Mouse (Mus musculus): ENCODE measurements around the gene Lbhd1. TPM values are rescaled to one million over a fixed set of nuclear protein-coding genes. Genes with fewer than 3 reads are reported as not detected.

The Lbhd1 gene
- total RNA-seq, 1 experiment from 2014 or later = 5.8 TPM

DNA sequence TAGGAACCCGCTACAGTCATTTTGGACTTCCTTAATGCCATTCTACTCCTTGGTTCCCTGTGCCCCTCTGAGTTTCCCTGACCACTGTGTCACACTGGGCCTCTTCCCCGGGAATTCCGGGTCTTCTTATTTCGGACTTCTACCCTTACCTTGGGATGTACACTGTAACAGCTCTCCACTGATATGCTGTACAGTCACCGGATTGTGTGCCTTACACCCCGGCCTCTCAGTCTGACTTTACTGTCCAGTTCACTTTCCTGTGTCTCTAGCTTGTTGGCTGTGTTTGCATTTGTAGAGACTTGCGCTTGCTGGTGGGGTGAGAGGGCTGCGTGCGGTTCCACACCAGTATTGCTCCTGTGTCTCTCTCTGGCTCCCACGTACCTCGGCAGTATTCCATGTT, 46.6 kb downstream of the Lbhd1 start:
- ATAC-seq (replicated peaks in 1 of 2; ENCODE audit: insufficient read depth in 1 of 2, low FRiP score in 2 of 2, low TSS enrichment in 1 of 2, low read depth in 1 of 2, poor library complexity in 2 of 2, severe bottlenecking in 2 of 2) = no peak

- ATAC-seq (replicated peaks in 1 of 2; ENCODE audit: insufficient read depth in 1 of 2, low FRiP score in 2 of 2, low TSS enrichment in 1 of 2, low read depth in 1 of 2, poor library complexity in 2 of 2, severe bottlenecking in 2 of 2) = no peak
Measured at GRCm38 (mm10) chr19:8930771-8931170, 47.2 kb downstream of the Lbhd1 start.

DNA sequence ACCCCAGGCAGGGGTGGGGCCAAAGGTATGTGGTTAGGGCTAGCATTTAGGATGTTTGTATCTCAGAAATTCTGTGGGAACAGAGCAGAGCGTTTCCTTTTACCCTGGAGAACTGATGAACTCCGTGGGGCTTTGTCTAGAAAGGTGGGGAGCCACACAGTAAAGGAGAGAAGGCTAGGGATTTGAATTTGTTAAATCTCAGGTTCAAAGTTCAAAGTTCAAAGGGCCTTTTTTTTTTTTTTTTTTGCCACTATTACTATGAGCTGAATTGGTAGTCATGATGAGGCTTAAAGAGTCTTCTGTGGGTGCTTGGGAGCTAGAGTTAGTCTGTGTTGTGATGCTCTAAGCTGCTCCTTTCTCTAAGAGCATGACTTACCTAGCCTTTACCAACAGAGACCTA, 53.2 kb downstream of the Lbhd1 start:
- no peak for ATAC-seq (replicated peaks in 1 of 2; ENCODE audit: insufficient read depth in 1 of 2, low FRiP score in 2 of 2, low TSS enrichment in 1 of 2, low read depth in 1 of 2, poor library complexity in 2 of 2, severe bottlenecking in 2 of 2)

DNA sequence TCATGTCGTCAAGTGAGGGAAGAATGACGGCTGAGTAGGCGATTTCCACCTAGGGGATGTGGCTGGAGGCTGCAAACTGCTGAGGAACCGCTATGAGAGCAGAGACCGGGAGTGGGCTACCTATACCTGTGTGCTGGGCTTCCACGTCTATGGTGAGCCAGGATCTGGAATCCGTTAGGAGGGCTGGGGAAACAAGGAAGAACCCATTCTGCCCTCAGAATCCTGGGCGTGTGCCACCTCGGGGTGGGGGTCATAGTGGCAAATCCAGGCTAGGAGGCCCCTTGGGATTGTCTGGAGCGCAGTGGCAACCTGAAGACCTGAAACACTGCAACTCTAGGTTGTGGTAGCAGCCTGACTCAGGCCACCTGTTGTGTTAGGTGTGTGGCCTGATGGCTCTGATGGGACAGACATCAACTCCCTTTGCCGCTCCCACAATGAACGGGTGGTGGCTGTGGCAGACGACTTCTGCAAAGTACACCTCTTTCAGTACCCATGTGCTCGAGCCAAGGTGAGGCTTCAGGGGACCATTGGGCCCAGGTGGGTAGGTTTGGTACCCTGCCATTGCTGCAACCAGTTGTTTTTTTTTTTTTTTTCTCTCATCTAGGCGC, 57.1 kb downstream of the Lbhd1 start:
- ATAC-seq (replicated peaks in 1 of 2; ENCODE audit: insufficient read depth in 1 of 2, low FRiP score in 2 of 2, low TSS enrichment in 1 of 2, low read depth in 1 of 2, poor library complexity in 2 of 2, severe bottlenecking in 2 of 2) = no peak

DNA sequence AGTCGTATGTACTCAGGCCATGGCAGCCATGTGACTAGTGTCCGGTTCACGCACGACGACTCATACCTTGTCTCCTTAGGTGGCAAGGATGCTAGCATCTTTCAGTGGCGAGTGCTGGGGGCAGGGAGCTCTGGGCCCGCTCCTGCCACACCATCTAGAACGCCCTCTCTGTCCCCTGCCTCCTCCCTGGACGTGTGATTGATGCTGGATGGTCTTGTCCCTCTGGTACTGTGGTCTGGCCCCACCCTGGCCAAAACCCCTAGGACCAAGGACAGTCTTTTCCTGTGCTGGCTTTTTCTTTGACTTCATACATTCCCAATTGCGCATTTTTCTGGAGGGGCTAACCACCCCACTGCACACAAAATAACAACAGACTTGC, 57.6 kb downstream of the Lbhd1 start:
- no peak for ATAC-seq (replicated peaks in 1 of 2; ENCODE audit: insufficient read depth in 1 of 2, low FRiP score in 2 of 2, low TSS enrichment in 1 of 2, low read depth in 1 of 2, poor library complexity in 2 of 2, severe bottlenecking in 2 of 2)

DNA sequence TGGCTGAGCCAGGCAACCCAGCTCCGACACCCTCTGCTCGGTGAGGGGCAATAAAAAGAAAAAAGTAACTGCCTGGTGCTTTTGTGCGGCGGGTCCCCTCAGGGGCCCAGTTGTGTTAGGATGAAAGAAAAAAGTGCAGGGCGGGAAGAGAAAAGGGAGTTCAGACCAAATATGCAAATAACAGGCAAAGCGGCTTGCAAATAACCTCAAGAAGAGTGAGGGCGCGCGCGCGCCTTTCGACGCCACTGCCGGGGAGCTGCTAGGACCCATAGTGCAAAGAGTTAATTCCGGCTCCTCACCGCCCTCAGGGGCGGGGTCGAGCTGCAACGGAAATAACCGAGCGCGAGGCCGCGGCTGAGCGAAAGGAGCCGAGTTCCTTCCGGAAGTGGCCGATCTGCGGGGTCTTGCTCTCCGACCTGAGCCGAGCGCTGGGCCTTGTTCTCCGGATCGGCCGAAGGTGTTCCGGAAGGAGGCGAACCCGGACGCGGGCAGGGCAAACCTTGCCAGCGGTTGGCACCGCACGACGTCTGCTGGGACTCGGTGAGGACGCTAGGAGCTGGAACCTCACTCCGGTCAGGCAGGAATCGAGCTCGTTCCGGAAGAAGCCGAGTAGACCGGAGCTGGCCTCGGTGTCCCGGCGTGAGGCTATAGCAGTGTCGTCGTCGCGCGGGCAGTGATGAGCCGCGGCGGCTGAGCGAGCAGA, 58.1 kb downstream of the Lbhd1 start, which contains the start of gene Mta2:
TSS of gene Mta2 (plus strand) at position 361 of the 703 bp plus-strand sequence.
- ATAC-seq (replicated peaks in 1 of 2; ENCODE audit: insufficient read depth in 1 of 2, low FRiP score in 2 of 2, low TSS enrichment in 1 of 2, low read depth in 1 of 2, poor library complexity in 2 of 2, severe bottlenecking in 2 of 2) = peak; percentile 84 to 87

Other genes starting within 250 kb of the Lbhd1 start
- not detected in 2 replicates for gene Chrm1, start 219.9 kb upstream of the Lbhd1 start, total RNA-seq (2017)
- gene Slc3a2, start 160.4 kb upstream of the Lbhd1 start, total RNA-seq (2017) = 88.1 and 113 TPM in 2 replicates
- gene Wdr74, start 147.9 kb upstream of the Lbhd1 start, total RNA-seq (2017) = 58.5 and 90.9 TPM in 2 replicates
- gene 1700092M07Rik, start 143.0 kb upstream of the Lbhd1 start, total RNA-seq (2017) = not detected in 2 replicates
- gene Stx5a, start 142.3 kb upstream of the Lbhd1 start, total RNA-seq (2017) = 90.9 and 120 TPM in 2 replicates
- 87.8 and 104 TPM in 2 replicates for gene Nxf1, start 126.7 kb upstream of the Lbhd1 start, total RNA-seq (2017)
- 22.0 and 51.0 TPM in 2 replicates for gene Tmem223, start 112.7 kb upstream of the Lbhd1 start, total RNA-seq (2017)
- 35.0 and 65.5 TPM in 2 replicates for gene Tmem179b, start 109.3 kb upstream of the Lbhd1 start, total RNA-seq (2017)
- 12.3 and 15.6 TPM in 2 replicates for gene Taf6l, start 97.3 kb upstream of the Lbhd1 start, total RNA-seq (2017)
- 58.9 and 69.7 TPM in 2 replicates for gene Polr2g, start 85.2 kb upstream of the Lbhd1 start, total RNA-seq (2017)
- gene Zbtb3, start 81.2 kb upstream of the Lbhd1 start, total RNA-seq (2017) = 1.1 and 3.7 TPM in 2 replicates
- gene Ttc9c, start 64.4 kb upstream of the Lbhd1 start, total RNA-seq (2017) = 61.0 and 83.7 TPM in 2 replicates
- 67.9 and 104 TPM in 2 replicates for gene Hnrnpul2, start 63.7 kb upstream of the Lbhd1 start, total RNA-seq (2017)
- not detected in 2 replicates for gene AC129217.1, start 54.0 kb upstream of the Lbhd1 start, total RNA-seq (2017)
- 49.6 and 52.7 TPM in 2 replicates for gene Bscl2, start 46.3 kb upstream of the Lbhd1 start, total RNA-seq (2017)
- gene Gng3, start 44.5 kb upstream of the Lbhd1 start, total RNA-seq (2017) = 0.38 TPM in 1 of 2 replicates, not detected in the other
- not detected in 2 replicates for gene Lrrn4cl, start 33.0 kb upstream of the Lbhd1 start, total RNA-seq (2017)
- gene Ubxn1, start 12.2 kb upstream of the Lbhd1 start, total RNA-seq (2017) = 174 and 180 TPM in 2 replicates
- gene Uqcc3, start 2.8 kb upstream of the Lbhd1 start, total RNA-seq (2017) = 117 and 118 TPM in 2 replicates
- not detected in 2 replicates for gene Gm49403, start 198 bp downstream of the Lbhd1 start, total RNA-seq (2017)
- gene 1810009A15Rik, start 5.1 kb downstream of the Lbhd1 start, total RNA-seq (2017) = 43.8 and 69.3 TPM in 2 replicates
- not detected in 2 replicates for gene Gm49416, start 5.2 kb downstream of the Lbhd1 start, total RNA-seq (2017)
- gene Ints5, start 9.3 kb downstream of the Lbhd1 start, total RNA-seq (2017) = 10.9 and 13.2 TPM in 2 replicates
- gene Ganab, start 14.3 kb downstream of the Lbhd1 start, total RNA-seq (2017) = 70.1 and 70.6 TPM in 2 replicates
- 17.2 and 26.8 TPM in 2 replicates for gene B3gat3, start 36.6 kb downstream of the Lbhd1 start, total RNA-seq (2017)
- gene Rom1, start 45.6 kb downstream of the Lbhd1 start, total RNA-seq (2017) = 2.1 and 3.1 TPM in 2 replicates
- gene Eml3, start 45.8 kb downstream of the Lbhd1 start, total RNA-seq (2017) = 25.4 and 27.2 TPM in 2 replicates
- gene Mta2, start 58.1 kb downstream of the Lbhd1 start, total RNA-seq (2017) = 148 and 167 TPM in 2 replicates
- gene Tut1, start 70.1 kb downstream of the Lbhd1 start, total RNA-seq (2017) = 23.2 and 25.3 TPM in 2 replicates
- gene Eef1g, start 83.3 kb downstream of the Lbhd1 start, total RNA-seq (2017) = 700 and 731 TPM in 2 replicates
- gene Ahnak, start 105.6 kb downstream of the Lbhd1 start, total RNA-seq (2017) = 28.0 and 41.8 TPM in 2 replicates
- gene Scgb1a1, start 204.2 kb downstream of the Lbhd1 start, total RNA-seq (2017) = not detected in 2 replicates

Measured in hematopoietic stem cell, adult 5-6 weeks (primary cell).